Mouse (Mus musculus) spleen, postnatal 10 days (tissue): ENCODE measurements around the gene Ctnna2.

ENCODE experiments used
- DNase-seq, 2 experiments: peaks; one replicate each; pipeline ENCODE4 v3.0.0; 2021 to 2022; ENCODE audit warnings: low spot score in 2 of 2

Ctnna2 gene

DNA sequence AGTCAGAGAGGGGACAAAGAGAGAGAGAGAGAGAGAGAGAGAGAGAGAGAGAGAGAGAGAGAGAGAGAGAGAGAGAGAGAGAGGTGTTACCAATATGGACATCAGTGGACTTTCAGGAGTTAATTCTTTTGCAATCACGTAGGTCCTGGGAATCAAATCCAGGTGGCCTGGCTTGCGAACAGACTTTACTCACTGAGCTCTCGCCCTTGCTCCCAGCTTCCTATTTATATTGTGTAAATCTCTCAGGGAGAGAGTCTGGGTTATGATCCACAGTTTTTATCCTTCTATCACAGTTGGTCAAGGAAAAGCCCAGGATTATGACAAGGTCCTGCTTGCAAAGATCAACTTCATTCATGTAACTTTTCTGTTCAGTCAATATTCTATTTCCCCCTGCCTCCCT, 714.3 kb downstream of the Ctnna2 start:
- no peak for DNase-seq

DNA sequence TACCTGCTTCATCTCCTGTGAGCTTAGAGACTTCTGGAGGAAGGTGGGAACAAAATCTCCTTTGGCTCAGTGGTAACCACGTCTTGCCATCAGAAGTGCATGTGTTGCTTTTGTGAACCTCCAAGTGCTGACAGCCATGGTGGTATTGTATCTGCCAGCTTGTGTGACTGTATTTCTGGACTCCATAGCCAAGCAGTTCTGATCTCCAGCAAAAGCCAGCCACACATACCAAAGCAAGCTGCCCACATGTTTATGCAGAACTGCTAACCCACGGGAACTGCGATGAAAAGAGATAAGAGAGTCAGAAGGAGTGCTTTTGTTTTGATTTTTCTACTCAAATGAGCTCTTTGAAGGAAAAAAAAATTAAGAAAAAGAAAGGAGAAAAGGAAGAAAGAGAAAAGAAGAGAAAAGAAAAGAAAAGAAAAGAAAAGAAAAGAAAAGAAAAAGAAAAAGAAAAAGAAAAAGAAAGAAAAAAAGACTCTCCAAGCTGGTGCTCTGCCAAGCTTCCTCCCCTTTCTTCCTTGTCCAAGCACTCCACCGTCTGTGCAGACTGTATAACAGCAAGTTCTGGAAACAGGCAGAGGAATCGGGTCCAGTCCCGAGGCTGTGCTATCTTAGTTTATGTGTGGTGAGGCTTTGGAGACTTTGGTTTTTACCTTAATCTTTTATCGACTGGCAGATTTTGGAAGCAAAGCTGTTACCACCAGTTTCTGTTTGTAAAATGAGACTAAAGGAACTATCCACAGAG, 722.0 kb downstream of the Ctnna2 start:
- no peak for DNase-seq

DNA sequence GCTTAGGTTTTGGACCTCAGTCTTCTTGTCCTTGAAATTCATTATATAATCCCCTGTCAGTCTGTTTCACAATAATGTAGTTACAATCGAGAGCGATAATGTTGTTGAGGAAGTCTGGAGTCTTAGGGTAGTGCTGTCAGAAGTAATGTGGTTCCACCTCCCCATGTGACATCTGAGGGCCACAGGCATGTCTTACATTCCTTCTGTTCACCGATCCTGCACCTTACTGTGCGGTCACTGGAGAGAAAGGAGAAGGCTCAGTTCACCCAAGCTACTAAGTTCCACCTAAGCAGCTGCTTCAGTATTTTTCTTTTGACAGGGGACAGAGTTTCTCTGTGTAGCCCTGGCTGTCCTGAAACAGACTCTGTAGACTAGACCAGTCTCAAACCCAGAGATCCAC, 723.2 kb downstream of the Ctnna2 start:
- no peak for DNase-seq

DNA sequence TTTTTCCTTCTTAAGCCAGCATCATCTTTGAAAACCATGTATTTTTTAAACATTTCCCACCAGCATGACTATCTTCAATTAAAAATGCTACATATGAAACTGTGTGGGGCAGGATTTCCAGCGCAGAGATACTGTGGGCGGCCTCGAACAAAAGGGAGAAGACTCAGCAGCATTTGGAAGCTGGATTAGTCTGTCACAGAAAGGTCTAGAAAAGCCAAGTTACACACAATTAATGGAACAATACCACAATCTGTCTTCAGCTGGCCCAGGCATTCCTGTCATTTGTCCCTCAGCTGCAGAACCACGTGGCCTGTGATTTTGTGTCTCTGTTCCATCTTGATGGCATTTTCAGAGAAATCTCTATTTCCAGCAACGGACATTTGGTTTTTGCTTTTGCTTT, 726.0 kb downstream of the Ctnna2 start:
- no peak for DNase-seq

DNA sequence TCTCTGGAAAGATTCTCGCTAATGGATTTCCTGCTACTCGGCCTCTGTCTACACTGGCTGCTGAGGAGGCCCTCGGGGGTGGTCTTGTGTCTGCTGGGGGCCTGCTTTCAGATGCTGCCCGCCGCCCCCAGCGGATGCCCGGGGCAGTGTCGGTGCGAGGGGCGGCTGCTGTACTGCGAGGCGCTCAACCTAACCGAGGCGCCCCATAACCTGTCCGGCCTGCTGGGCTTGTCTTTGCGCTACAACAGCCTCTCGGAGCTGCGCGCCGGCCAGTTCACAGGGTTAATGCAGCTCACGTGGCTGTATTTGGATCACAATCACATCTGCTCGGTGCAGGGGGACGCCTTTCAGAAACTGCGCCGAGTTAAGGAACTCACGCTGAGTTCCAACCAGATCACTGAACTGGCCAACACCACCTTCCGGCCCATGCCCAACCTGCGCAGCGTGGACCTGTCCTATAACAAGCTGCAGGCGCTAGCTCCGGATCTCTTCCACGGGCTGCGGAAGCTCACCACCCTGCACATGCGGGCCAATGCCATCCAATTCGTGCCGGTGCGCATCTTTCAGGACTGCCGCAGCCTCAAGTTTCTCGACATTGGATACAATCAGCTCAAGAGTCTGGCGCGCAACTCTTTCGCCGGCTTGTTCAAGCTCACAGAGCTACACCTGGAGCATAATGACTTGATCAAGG, 735.8 kb downstream of the Ctnna2 start:
- DNase-seq = no peak

DNA sequence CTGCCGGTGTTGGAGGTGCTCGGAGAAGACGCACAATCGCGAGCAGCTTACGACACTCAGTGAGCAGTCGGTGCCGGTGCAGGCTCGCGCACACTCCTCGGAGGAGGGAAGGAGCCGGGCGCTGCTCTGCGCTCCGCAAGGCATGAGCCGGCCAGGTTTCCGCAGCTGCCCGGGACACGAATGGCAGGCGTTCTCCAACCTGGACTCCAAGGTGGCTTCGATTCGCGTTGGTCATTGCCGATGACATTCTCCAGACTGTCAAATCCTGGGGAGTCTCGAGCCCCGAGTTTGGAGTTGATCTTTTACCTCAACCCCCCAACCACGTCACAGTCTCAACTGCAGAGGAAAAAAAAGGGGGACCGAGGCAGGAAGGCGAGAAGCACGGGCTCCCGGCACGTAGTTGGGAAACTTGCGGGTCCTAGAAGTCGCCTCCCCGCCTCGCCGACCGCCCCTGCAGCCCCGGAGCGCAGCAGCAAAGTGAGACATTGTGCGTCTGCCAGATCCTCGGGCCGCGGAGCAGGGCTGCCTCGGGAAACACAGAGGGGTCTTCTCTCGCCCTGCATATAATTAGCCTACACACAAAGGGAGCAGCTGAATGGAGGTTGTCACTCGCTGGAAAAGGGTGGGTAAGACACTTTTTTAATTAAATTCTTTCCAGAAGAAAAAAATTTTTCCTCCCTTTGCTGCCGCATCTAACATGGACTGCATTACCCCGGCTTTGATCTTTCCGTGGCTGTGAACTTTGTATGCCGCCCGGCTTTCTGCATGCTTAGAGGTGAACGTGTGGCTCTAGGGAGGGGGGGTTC, 736.7 kb downstream of the Ctnna2 start, which contains the start of gene Lrrtm1:
Lrrtm1 (plus strand) TSS at position 89 of the 806 bp plus-strand sequence.
- DNase-seq = no peak

DNA sequence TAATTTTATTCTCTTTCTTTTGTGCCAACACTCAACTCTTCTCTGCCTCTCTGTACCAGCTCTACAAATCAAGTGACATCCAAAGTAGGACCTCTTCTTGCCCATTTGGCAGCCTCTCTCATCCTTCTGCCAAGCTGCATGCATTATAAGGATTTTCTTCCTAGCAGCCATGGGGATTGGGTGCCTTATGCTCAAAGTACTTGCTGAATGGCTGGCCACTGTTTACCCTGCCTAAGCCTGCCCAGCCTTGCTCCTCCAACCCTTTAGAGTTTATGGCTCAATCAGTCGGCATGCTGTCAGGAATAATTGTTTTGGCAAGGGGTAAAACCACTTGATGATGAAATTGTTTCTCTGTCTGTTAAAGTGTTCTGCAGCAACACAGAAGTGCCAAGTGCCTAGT, 739.1 kb downstream of the Ctnna2 start:
- DNase-seq = no peak

DNA sequence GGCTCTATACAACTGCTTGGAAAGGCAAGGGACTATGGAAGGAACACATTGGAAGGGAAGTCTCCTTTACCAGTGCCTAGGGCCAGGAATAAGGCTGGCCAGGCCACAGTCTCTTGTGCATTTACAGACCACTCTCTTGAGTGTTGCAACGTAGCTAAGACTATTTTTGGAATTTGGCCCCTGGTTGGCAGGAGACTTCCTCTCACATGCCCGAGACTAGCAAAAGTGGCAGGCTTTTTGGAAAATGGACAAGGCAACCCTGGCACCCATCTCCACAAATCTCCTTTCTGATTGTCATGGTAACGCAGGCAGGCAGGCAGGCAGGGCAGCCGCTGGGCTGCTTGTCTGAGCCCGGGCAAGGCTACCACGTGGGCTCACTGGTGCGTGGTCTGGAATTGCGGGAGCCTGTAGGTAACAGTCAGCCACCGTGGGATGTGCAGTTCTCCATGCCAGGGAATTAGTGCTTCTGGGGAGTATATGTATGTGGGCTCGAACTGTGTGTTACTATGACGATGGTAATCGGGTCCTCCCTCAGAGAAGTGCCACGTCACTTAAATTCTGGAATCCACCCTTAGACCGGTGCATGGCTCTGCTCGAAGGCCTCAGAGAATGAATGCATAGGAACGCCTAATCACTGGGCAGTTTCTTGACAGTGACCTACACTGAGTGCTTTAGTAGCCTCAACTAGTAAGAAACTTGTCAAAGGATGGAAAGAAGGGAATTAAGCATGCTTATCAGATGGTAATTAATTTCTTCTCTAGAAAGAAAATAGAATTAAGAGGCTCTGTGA, 756.5 kb downstream of the Ctnna2 start:
- DNase-seq = no peak

DNA sequence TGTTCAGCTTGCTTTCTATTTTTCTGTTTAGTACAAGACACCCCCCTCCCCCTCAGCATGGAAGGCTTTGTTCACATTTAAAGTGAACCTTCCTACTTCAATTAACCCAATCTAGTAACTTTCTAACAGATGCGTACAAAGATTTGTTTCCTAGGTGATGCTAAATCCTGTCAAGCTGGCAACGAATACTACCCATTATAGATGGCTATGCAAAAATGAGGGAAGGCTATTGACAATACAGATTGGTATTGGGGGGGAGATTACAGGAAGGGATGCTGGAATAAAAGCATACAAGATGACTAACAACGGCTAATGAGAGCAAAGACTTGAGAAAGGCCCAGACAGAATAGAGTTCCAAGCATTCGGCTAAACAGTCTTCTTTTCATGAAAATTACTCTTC, 758.7 kb downstream of the Ctnna2 start:
- no peak for DNase-seq

DNA sequence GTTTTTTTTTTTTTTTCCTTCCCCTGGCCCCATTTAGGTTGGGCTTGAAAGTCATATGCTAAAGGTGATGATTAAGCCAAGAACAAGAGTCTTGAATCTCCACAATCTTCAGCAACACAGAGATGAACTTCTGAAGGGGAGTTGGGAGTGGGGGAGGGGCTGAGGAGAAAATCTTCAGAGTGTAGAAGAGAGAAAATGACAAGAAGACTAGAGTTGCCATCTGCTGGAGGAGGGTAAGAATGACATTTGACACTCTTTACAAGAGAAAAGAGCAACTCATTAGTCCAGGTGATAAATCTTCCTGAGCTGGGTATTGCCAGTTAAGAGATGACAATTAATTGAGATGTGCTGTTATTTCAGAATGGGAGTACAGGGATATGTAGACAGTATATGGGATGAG, 760.6 kb downstream of the Ctnna2 start:
- no peak for DNase-seq

DNA sequence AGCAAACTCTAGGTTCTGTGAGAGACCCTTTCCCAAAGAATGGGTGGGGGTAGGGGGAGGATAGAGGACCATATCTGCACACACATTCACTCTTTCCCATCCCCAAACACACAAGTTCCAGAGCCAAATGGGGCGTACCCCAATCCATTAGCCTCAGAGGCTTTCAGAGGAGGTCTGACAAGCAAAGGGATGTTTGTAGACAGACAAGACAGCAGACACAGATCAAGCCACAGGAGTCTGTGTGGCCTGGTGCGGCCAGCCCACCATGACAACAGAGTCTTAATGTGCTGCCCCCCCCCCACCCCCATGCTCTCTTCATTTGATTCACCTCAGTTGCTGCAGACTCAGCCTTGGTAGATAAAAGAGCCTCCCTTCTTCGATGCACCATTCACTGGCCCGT, 764.2 kb downstream of the Ctnna2 start:
- DNase-seq = no peak

DNA sequence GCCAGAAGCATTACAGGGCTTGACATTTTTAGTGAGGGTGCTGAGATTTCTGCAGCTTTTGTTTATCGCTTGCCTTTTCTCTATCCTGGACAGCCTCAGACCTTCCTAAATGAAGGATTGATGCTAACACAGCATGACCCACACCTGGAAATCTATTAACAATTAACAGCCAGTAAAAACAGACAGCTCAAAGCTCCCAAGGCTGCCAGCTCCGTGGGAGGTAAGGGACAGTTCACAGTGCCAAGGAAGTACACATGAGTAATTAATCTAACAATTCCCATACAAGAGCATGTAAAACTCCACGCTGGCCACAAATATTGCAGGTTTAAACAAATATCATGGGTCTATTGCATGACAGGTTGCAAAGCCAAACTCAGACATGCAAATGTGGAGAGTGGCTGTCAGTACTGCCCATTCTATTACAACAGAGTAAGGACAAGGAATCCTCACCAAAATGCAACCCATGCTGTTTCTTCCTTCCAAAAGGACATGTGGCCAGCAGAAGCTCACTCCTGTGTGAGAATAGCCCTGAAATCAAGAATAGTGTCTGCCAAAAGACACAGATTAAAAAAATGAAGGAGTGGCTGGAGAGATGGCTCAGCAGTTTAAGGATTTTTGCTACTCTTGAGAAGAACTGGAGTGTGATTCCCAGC, 765.6 kb downstream of the Ctnna2 start:
- DNase-seq = no peak

DNA sequence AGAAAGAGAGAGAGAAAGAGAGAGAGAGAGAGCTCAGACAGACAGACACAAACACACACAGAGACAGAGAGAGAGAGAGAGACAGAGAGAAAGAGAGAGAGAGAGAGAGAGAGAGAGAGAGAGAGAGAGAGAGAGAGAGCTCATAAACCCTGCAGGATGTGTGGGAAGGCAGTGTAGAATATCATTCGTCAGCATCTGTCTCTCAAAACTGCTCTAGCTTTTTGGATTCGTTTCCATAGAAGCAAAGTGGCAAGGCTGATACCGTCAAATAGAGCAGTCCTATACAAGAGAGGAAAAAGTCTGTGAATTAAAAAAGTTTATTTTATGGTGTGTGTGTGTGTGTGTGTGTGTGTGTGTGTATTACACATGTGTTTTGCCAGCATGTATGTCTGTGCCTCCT, 769.6 kb downstream of the Ctnna2 start:
- no peak for DNase-seq

DNA sequence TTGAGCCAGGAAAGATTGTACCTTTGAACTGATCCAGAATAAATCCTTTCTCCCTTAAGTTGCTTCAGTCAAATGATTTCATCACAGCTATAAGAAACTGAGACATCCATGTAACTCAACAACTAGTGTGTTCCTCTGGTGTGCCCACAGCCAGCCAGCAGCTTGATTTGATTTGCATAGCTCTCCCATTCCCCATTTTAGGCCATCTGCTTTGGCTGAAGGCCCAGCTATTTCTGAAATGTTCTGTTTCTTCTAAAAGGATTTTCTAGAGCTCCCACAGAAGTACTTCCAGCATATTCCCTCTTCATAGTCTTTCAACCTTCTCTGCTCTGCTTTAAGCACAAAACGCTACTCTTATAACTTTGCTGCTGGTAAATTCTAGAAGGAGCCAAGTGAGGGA, 770.3 kb downstream of the Ctnna2 start:
- DNase-seq = no peak

DNA sequence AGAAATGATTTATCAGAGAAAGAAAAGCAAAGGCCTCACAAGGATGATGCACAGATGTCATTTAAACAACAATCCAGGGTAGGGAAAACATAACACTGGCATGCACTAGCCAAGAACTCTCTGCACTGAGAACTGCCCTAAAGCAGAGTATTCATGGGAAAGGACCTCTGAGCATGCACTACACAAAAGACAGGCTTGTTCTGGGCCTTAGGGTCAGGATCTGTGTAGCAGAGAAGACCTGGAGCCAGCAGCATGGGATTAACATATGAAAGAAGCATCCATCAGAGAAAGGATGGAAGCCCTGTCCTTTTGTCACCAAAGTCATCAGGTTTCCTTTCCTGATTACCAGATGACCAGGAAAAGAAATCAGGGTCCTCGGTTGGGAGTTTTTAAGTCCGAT, 780.1 kb downstream of the Ctnna2 start:
- no peak for DNase-seq

DNA sequence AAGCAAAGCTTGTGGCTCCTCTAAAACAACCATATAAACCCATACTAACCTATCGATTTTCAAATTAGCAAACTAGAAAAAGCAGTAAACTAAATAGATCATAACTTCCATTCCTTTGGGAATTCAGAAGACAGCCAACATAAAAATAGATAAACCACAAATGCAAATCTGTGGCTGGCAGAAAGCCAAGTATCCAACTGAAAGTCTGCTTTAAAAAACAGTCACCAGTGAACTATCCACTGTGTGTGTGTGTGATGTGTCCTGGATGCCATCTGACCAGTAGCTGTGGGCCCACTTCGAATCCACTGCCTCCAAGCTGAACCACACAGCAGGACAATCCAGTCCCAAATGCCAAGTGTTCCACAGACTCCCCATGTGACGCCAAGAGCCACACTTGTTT, 782.8 kb downstream of the Ctnna2 start:
- no peak for DNase-seq

DNA sequence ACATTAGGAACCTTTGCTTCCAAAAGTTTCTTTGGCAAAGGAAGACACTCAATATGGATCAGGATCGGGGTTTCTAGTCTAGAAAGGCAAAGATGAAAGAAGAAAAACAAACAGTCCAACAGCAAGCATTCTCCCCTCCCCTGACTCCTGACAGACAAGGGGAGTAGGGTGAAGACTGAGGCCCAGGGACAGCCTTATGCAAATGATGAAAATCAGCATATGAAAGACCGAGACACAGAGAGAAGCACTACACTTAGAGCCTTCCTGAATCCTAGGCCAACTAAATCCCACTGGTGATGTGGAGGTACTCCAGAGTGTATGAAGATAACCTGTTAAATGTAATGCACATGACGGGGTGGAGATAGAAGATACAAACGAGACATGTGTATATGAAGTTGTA, 787.9 kb downstream of the Ctnna2 start:
- no peak for DNase-seq

DNA sequence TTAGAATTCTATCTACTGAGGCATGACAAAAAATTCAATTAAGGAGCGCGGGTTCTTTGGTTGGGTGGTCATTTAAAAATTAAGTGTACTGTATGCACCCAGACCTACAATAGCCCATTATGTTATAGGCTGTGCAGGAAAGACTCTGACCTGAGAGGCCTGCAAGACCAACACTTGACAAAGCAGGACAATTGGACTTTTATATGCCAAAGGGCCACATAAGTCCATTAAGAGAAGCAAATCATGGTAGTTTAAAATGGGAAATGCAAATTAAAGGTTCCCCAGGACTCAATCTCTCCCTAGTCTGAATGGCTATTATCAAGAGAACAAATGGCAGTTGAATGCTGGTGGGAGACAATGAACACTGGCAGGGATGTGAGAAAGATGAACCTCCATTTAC, 790.9 kb downstream of the Ctnna2 start:
- DNase-seq = no peak

DNA sequence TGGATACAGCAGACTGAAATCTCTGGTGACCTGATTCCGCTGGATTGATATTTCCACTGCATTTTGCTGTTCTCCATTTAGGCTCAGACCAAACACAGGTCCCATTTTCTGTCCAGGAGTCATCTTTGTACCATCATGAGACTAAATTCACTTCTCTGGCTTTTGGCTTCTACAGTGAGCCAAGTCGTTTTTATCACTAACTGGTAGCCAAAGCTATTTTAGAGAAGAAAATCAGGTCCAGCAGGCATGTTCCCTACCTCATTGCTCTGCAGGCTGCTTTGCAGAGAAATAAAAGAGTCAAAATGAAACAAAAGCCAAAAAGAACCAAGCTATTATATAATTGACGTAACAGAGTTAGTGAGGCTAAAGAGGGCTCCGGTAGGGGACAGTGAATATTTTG, 793.7 kb downstream of the Ctnna2 start:
- no peak for DNase-seq

DNA sequence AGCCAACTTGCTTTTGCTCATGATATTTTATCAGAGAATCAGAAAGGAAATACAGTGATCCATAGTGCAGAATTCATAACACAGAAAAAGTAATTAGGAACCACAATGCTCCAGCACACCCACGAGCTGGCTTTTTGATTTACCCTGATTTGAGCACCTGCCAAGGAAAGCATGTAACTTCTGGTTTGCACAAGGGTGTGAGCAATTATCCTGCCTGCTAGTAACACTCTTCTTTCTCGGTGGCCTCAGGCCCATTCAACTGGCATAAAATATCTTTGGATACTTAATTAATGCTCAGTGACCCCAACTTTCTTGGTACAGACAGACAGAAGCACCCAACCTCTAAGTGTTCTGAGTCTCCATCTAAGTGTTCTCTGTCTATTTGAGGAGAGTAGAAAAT, 794.6 kb downstream of the Ctnna2 start:
- no peak for DNase-seq

DNA sequence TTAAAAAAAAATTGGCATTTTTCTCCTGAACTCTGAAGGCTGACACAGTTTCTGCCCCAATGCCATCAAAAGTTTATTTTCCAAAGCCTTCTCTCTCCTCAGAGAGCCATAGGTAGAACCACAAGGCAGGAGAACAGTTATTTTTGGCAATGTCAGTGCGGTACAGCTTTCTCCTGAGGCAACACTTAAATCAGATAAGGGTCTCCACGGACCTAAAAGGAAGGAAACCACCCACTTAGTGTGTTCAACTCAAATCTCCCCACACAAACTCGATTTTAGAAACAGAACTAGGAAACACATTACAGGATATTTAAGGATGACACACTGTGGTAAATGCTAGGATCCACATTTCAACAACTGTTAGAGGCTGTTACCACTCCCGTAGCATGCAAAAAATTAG, 803.7 kb downstream of the Ctnna2 start:
- DNase-seq = no peak
